Mouse (Mus musculus): ENCODE results near the gene Rab25.

- TF ChIP-seq EP300 (IDR thresholded peaks at IDR 0.05; ENCODE audit: low read depth) (no peak), CTCF (IDR thresholded peaks at IDR 0.05; ENCODE audit: low read depth) (no peak)
Measured at GRCm38 (mm10) chr3:88541622-88542401, 6.3 kb downstream of the Rab25 start.

Data from liver, postnatal 0 days (tissue).